Mouse (Mus musculus): ENCODE data around the gene Gng7. TPM values are rescaled to one million over a fixed set of nuclear protein-coding genes. Genes with fewer than 3 reads are reported as not detected.
"Not testable (repeated sequence)": the region's sequence is repeated elsewhere in the genome, so short reads cannot be mapped to it uniquely, and the experiment has no call there.

Gene Gng7
- polyA plus RNA-seq (2015; fragmentation: Nextera tagmentation; extraction: Ambion mirVana): 6.6 and 6.7 TPM in 2 replicates

DNA sequence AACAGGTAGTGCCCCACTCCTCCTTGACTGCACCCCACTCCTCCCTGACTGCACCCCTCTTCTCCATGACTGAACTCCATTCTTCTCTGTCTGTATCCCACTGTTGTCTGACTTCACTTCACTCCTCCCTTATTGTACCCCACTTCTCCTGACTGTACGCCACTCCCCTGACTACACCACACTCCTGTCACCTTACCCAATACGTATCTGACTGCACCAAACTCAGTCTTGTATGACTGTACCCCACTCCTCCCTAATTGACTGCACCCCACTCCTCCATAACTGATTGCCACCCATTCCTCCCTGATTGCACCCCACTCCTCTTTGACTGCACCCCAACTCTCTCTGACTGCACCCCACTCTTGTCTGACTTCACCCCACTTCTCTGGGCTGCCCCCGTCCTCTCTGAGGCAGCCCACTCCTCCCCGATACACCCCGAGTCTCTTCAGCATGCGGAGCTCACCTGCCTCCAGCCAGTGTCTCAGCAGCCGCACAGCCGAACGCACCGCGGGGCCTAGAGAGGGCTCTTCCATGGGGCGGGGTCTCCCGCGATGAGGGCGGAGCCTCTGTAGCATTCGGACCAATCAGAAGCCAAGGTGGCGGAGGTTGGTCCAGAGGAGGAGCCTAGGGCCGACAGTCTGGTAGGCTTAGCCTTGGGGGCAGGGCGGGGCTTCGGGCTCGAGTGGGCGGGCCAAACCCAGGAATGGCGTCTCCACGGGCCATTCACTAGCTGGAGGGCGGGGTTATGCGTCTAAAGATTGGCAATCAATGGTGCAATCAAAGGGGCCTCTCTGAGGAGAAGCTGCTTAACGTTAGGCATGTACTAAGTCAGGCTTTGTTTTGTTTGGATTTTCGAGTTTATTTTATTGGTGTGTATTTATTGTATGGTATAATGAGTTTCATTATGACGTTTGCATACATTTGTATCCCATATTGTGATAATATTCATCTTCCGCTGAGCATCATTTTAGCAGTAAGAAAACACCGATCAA is at the start of gene Gng7:
Gene Gng7, minus strand, starts transcription at position 553 of the 992 bp plus-strand sequence.
- ATAC-seq (ENCODE audit: low FRiP score, low TSS enrichment): peak; percentile 99
- peak within 1 kb of the TSS; percentile 58 for H3K4me2 ChIP-seq (replicated peaks; ENCODE audit: low read depth, low read length)
- H3K9ac ChIP-seq (replicated peaks; ENCODE audit: low read length): peak within 1 kb of the TSS; percentile 47
- H3K27ac ChIP-seq (ENCODE audit: low read length): no peak within 1 kb of the TSS
- WGBS: 9% methylated on average over 31 of the region's 31 CpGs
- H3K27me3 ChIP-seq (ENCODE audit: insufficient read depth, low read length): no peaks in the 10 kb centered on the region
- H3K4me3 ChIP-seq (ENCODE audit: low read length): peak within 1 kb of the TSS; percentile 43
- H3K36me3 ChIP-seq (ENCODE audit: insufficient read depth, low read length): no peaks in the 10 kb centered on the region
- H3K4me1 ChIP-seq (ENCODE audit: insufficient read depth, low read length): peaks cover 8% of the 10 kb centered on the region; the same call in 1 of the 2 replicates
- no peaks in the 10 kb centered on the region for H3K9me3 ChIP-seq (ENCODE audit: low read length)

DNA sequence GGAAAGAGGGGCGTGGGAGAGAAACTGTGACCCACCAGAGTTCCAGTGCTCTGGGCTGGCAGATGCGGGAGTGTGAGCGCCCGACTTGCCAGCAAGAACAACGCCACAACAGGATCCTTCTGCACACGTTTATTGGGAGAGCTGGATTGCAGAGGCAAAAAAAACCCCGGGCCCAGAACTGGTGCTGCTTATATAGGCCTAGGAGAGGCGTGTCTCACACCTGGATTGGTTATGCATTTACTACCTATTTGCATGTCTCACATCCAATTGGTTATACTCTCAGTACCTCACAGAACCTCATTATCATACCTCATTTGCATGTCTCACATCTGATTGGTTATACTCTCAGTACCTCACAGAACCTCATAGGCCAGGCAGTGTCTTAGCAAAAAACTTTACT is 49.8 kb upstream of the Gng7 start:
- H3K27ac ChIP-seq (ENCODE audit: low read length); H3K4me1 ChIP-seq (ENCODE audit: insufficient read depth, low read length); H3K36me3 ChIP-seq (ENCODE audit: insufficient read depth, low read length); H3K4me3 ChIP-seq (ENCODE audit: low read length); H3K9me3 ChIP-seq (ENCODE audit: low read length); H3K27me3 ChIP-seq (ENCODE audit: insufficient read depth, low read length); H3K9ac ChIP-seq (replicated peaks; ENCODE audit: low read length); ATAC-seq (ENCODE audit: low FRiP score, low TSS enrichment); H3K4me2 ChIP-seq (replicated peaks; ENCODE audit: low read depth, low read length): not testable (repeated sequence)
- WGBS: 86% methylated on average over 8 of the region's 8 CpGs

DNA sequence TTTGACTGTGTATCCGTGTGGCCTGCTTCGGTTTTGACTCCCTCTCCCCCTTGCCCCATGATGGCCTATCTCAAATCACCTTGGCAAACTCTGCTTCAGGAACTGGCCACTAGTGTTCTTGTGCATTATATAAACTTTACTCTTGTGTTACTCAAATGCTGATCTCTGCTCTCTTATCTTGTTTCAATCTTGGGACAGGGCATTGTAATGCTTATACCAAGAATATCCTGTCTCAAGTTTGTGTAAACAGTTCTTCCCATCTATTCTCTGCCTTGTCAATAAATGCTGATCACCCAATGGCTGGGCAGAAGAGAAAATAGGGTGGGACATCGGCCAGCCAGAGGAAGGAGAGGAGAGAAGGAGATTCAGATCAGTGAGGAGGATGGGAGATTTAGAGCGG is 48.0 kb upstream of the Gng7 start:
- 64% methylated on average over 4 of the region's 4 CpGs for WGBS
- peaks cover 14% of the 10 kb centered on the region for H3K4me1 ChIP-seq (ENCODE audit: insufficient read depth, low read length)
- no peaks in the 10 kb centered on the region for H3K36me3 ChIP-seq (ENCODE audit: insufficient read depth, low read length)
- no peak overlapping the region for H3K4me3 ChIP-seq (ENCODE audit: low read length)
- no peak overlapping the region for H3K27ac ChIP-seq (ENCODE audit: low read length)
- no peak for ATAC-seq (ENCODE audit: low FRiP score, low TSS enrichment)
- H3K9ac ChIP-seq (replicated peaks; ENCODE audit: low read length): no peak overlapping the region
- no peaks in the 10 kb centered on the region for H3K9me3 ChIP-seq (ENCODE audit: low read length)
- H3K4me2 ChIP-seq (replicated peaks; ENCODE audit: low read depth, low read length): no peak overlapping the region
- H3K27me3 ChIP-seq (ENCODE audit: insufficient read depth, low read length): no peaks in the 10 kb centered on the region

DNA sequence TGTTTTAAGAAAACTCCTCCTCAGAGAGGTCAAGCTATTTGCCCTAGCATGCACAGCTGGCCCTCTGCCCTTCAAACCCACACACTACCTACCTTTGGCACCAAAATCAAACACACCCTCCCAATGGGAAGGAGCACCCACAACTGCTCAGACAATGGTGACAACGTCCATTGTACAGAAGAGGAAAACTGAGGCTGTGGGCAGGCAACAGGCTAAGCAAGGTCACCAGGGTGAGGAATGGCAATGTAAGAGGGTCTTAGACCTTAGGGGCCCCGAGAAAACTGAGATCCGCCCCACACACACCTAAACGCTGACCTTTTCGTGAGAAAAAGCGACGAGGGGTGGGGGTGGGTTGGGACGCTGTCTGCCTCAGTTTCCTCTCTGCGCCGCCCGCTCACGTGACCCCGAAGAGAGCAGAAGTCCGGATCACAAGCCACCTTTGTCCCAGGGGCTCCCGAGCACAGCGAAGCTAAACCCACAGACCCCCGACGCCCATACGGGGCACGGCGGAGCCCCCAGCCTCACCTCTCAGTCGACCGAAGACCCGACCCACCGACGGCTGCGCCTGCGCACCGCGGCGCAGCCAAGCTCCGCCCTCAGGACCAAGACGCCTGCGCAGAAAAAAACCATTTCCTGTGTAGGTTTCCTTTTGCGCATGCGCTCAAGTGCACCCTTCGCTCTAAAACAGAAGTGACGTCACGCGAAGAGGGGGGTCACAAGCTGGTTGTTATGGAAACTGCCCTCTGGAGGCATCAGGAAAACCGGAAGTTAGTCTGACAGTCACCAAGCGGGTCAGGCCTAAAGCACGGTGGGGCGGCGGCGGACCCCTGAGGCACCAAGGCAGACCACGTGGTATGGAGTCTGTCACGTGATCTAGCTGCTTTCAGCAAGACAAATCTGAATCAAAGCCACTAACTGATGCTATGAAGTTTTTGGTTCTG is 45.1 kb upstream of the Gng7 start, which contains the start of gene Sgta:
Gene Sgta, minus strand, starts transcription at position 579 of the 941 bp plus-strand sequence.
- Histone ChIP-seq H3K4me1 (ENCODE audit: insufficient read depth, low read length) (peaks cover 14% of the 10 kb centered on the region), H3K4me2 (replicated peaks; ENCODE audit: low read depth, low read length) (peak within 1 kb of the TSS; percentile 93), H3K9me3 (ENCODE audit: low read length) (no peaks in the 10 kb centered on the region), H3K9ac (replicated peaks; ENCODE audit: low read length) (peak within 1 kb of the TSS; percentile 90), H3K27me3 (ENCODE audit: insufficient read depth, low read length) (no peaks in the 10 kb centered on the region), H3K4me3 (ENCODE audit: low read length) (peak within 1 kb of the TSS; percentile 85), H3K27ac (ENCODE audit: low read length) (0 out of 2 replicates have a peak within 1 kb of the TSS, but pooled peaks have one; percentile 20), H3K36me3 (ENCODE audit: insufficient read depth, low read length) (no peaks in the 10 kb centered on the region)
- WGBS: under 1% methylated on average over 48 of the region's 48 CpGs
- ATAC-seq (ENCODE audit: low FRiP score, low TSS enrichment): peak; percentile 96

DNA sequence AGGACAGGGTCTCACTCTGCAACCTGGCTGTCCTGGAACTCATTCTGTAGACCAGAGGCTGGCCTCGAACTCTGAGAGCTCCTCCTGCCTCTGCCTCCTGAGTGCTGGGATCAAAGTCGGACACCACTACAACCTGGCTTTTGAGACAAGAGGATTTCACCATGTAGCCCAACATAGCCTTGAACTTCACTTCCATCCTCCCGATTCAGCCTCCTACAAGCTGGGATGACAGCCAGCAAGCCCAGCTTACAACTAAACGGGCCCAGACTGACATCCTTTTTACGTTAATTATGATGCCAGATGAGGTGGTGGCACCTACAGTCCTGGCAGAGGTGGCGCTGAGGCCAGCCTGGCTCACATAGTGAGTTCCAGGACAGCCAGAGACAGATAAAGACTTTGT is 44.2 kb upstream of the Gng7 start:
- Histone ChIP-seq H3K27ac (ENCODE audit: low read length) (no peak overlapping the region), H3K4me3 (ENCODE audit: low read length) (peak overlapping the region; percentile 85), H3K36me3 (ENCODE audit: insufficient read depth, low read length) (no peaks in the 10 kb centered on the region), H3K4me2 (replicated peaks; ENCODE audit: low read depth, low read length) (peak overlapping the region; percentile 93), H3K9ac (replicated peaks; ENCODE audit: low read length) (peak overlapping the region; percentile 90), H3K4me1 (ENCODE audit: insufficient read depth, low read length) (peaks cover 14% of the 10 kb centered on the region), H3K27me3 (ENCODE audit: insufficient read depth, low read length) (no peaks in the 10 kb centered on the region), H3K9me3 (ENCODE audit: low read length) (no peaks in the 10 kb centered on the region)
- 84% methylated on average over 6 of the region's 6 CpGs for WGBS
- no peak for ATAC-seq (ENCODE audit: low FRiP score, low TSS enrichment)

DNA sequence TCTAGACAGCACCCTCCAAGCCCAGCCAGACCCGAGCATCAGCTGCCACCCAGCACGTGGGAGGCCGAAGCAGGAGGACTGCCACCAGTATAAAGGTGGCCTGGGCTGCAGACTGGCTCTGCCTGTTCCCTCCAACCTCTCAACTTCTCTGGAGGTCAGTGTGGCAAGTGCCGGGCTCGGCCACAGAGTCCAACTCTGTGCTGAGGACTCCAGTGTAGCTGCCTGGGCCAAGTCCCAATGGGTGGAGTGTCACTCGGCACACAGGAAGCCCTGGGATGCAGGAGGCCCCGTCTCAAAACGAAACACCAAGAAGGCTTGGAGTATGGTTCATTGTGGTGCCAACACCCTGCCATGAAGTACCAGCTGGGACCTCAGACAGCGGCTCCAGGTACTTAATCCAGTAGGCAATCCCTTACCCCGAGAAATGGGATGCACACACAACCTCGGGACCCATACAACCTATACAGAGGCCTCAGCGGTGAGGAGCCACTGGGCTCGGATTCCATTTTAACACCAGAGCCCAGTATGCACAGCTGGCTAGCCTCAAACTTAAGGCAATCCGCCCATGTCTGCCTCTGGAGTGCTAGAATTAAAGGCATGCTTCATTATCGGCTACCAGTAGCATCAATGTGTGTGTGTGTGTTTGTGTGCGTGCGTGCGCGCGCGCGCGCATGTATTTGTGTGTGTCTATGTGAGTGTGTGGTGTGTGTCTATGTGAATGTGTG is 42.8 kb upstream of the Gng7 start:
- Histone ChIP-seq H3K27ac (ENCODE audit: low read length) (no peak overlapping the region), H3K9ac (replicated peaks; ENCODE audit: low read length) (no peak overlapping the region), H3K27me3 (ENCODE audit: insufficient read depth, low read length) (no peaks in the 10 kb centered on the region), H3K4me2 (replicated peaks; ENCODE audit: low read depth, low read length) (no peak overlapping the region), H3K4me1 (ENCODE audit: insufficient read depth, low read length) (peaks cover 14% of the 10 kb centered on the region), H3K4me3 (ENCODE audit: low read length) (no peak overlapping the region), H3K9me3 (ENCODE audit: low read length) (no peaks in the 10 kb centered on the region), H3K36me3 (ENCODE audit: insufficient read depth, low read length) (no peaks in the 10 kb centered on the region)
- WGBS: 89% methylated on average over 23 of the region's 23 CpGs
- ATAC-seq (ENCODE audit: low FRiP score, low TSS enrichment): no peak

DNA sequence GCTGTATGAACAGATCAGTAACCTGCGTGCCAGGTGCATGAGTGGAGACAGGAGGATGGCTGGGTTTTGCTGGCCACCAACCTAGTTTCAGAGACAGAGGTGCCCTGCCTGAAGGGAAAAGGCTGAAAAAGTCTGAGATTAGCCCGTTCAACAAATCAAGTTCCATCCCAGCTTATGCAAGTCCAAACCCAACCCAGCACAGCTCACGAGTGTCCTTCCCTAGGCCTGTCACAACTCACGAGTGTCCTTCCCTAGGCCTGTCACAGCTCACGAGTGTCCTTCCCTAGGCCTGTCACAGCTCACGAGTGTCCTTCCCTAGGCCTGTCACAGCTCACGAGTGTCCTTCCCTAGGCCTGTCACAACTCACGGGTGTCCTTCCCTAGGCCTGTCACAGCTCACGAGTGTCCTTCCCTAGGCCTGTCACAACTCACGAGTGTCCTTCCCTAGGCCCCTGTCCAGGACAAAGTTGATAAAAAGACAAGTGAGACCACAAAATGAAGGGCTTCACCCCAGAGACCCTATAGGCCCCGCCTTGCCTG is 41.1 kb upstream of the Gng7 start:
- H3K9me3 ChIP-seq (ENCODE audit: low read length); ATAC-seq (ENCODE audit: low FRiP score, low TSS enrichment); H3K27ac ChIP-seq (ENCODE audit: low read length); H3K9ac ChIP-seq (replicated peaks; ENCODE audit: low read length); H3K4me2 ChIP-seq (replicated peaks; ENCODE audit: low read depth, low read length); H3K4me3 ChIP-seq (ENCODE audit: low read length); H3K27me3 ChIP-seq (ENCODE audit: insufficient read depth, low read length): not testable (repeated sequence)
- Histone ChIP-seq H3K4me1 (ENCODE audit: insufficient read depth, low read length) (peaks cover 14% of the 10 kb centered on the region), H3K36me3 (ENCODE audit: insufficient read depth, low read length) (peaks cover 16% of the 10 kb centered on the region)
- WGBS: 85% methylated on average over 10 of the region's 11 CpGs

DNA sequence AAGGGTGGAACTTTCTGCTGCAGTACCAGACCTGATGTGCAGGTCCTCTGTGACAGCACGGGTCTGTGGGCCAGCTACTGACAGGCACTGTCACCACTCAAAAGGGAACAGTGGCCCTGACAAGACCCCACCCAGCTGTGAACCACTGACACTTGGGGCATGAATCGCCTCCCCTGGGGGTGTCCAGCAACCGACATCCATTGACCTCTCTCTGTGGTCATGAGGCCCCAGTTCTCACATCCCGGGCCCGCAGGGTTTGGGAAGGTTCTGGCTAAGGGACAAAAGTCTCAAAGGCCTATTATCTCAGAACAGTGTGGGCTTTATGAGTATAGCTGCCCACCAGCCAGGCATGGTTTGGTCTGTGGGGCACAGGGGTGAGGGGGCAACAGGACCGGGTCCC is 40.4 kb upstream of the Gng7 start:
- no peak overlapping the region for H3K27ac ChIP-seq (ENCODE audit: low read length)
- peaks cover 14% of the 10 kb centered on the region for H3K4me1 ChIP-seq (ENCODE audit: insufficient read depth, low read length)
- H3K9ac ChIP-seq (replicated peaks; ENCODE audit: low read length): no peak overlapping the region
- no peaks in the 10 kb centered on the region for H3K27me3 ChIP-seq (ENCODE audit: insufficient read depth, low read length)
- no peak overlapping the region for H3K4me3 ChIP-seq (ENCODE audit: low read length)
- WGBS: 89% methylated on average over 6 of the region's 6 CpGs
- ATAC-seq (ENCODE audit: low FRiP score, low TSS enrichment): no peak
- no peaks in the 10 kb centered on the region for H3K9me3 ChIP-seq (ENCODE audit: low read length)
- H3K4me2 ChIP-seq (replicated peaks; ENCODE audit: low read depth, low read length): no peak overlapping the region
- H3K36me3 ChIP-seq (ENCODE audit: insufficient read depth, low read length): peaks cover 23% of the 10 kb centered on the region

DNA sequence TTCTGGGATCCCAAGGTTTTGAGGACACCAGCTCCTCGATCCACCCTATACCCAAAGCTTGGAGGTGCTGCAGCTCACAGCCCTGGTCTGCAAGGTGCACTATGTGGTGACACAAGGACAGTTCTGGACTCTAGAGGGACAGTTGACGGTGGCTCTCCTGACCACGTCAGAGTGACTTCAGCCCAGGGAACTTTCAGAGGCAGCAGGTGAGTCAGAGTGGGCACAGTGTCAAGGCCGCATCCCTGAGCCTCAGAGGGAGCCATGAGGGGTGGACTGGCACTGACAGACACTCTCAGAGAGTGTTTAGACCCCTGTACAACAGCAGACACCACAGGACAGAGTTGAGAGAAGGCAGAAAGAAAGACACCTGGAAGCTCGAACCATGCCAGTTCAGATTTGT is 37.8 kb upstream of the Gng7 start:
- no peak for ATAC-seq (ENCODE audit: low FRiP score, low TSS enrichment)
- H3K36me3 ChIP-seq (ENCODE audit: insufficient read depth, low read length): peaks cover 49% of the 10 kb centered on the region
- no peak overlapping the region for H3K9ac ChIP-seq (replicated peaks; ENCODE audit: low read length)
- H3K4me3 ChIP-seq (ENCODE audit: low read length): no peak overlapping the region
- no peaks in the 10 kb centered on the region for H3K9me3 ChIP-seq (ENCODE audit: low read length)
- no peaks in the 10 kb centered on the region for H3K4me1 ChIP-seq (ENCODE audit: insufficient read depth, low read length)
- no peak overlapping the region for H3K4me2 ChIP-seq (replicated peaks; ENCODE audit: low read depth, low read length)
- no peaks in the 10 kb centered on the region for H3K27me3 ChIP-seq (ENCODE audit: insufficient read depth, low read length)
- WGBS: 89% methylated on average over 5 of the region's 5 CpGs
- H3K27ac ChIP-seq (ENCODE audit: low read length): no peak overlapping the region
